Mouse (Mus musculus) olfactory bulb, adult 2 months (tissue): ENCODE results near the gene Stk35.

Experiments
- CTCF ChIP-seq: fragments of 200-500 bp; IDR thresholded peaks from 2 replicates; pipeline ENCODE4 v1.5.1; 2012; ENCODE audit warnings: low read depth, mild to moderate bottlenecking, low read length, moderate library complexity; ENCODE audit not compliant: insufficient read depth
- POLR2A ChIP-seq: fragments of 200-500 bp; IDR thresholded peaks from 2 replicates; pipeline ENCODE4 v1.6.1; 2012; ENCODE audit warnings: mild to moderate bottlenecking, low read depth, low read length, moderate library complexity; ENCODE audit not compliant: insufficient read depth

DNA sequence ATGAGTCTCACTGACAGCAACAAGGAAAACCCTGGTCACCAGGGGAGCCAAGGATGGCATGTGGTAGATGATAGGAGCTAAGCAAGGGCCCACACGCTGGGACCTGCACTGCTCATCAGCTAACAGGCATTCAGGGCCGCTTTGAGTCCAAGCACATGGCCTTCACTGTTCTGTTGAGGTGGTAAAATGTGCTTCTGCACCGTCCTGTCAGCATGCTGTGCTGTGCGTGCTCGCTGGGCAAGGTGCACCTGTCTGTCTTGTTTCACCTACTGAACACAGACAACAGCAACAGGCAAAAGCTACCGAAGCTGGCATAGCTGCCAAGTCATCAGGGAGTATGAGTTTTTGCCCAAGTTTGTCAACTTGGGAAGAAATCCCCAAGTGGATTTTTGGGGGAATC lies 23.9 kb downstream of the Stk35 start:
- TF ChIP-seq CTCF (no peak), POLR2A (no peak)
